Mouse (Mus musculus): Measurements from ENCODE around the gene Deup1. TPM values are rescaled to one million over a fixed set of nuclear protein-coding genes. Genes with fewer than 3 reads are reported as not detected.

The Deup1 gene
- polyA plus RNA-seq, 1 experiment from 2014 or later = 3.1 TPM

DNA sequence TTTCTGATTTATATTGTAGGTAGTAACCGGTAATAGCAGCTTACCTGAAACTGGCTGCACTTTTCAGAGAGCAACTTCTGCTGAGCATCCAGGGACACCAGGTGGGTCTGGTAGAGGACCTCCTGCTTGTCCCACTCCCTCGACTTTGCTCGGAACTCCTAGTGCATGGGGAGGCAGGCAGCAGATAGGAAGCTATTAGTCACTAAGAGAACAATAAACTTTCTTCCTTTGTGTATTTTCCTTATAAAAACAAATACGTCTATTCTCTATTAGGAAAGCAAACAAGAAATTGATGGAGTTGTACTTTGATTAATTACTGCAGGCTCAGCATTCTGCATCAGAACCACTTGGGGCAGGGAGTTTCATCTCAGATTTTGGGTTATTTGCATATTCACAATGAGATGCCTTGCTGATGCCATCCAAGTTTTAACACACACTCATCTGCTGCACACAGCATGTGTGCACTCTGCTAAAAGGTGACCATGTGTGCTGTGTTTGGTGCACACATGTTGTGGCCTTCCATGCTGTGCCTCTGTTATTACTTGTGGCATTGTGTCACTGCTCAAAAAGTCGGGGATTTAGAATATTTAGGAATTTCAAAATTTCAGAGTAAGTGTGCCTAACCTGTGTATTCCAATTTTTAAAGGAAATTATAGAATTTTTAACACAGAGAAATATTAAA is 26.7 kb downstream of the Deup1 start:
- Histone ChIP-seq H3K27me3 (ENCODE audit: control insufficient read depth, insufficient read depth, low read depth, low read length) (no peaks in the 10 kb centered on the region), H3K4me3 (ENCODE audit: low read depth, low read length) (no peak overlapping the region), H3K9ac (ENCODE audit: low read depth, low read length) (no peak overlapping the region), H3K4me1 (ENCODE audit: control insufficient read depth, insufficient read depth, low read length) (no peaks in the 10 kb centered on the region), H3K36me3 (ENCODE audit: control insufficient read depth, insufficient read depth, low read length) (no peaks in the 10 kb centered on the region), H3K27ac (ENCODE audit: low read length) (no peak overlapping the region), H3K9me3 (replicated peaks; ENCODE audit: control insufficient read depth, low read length, poor library complexity, severe bottlenecking) (no peaks in the 10 kb centered on the region), H3K4me2 (ENCODE audit: low read length) (no peak overlapping the region)
- 80% methylated on average over 5 of the region's 5 CpGs for WGBS
- no peak for ATAC-seq

DNA sequence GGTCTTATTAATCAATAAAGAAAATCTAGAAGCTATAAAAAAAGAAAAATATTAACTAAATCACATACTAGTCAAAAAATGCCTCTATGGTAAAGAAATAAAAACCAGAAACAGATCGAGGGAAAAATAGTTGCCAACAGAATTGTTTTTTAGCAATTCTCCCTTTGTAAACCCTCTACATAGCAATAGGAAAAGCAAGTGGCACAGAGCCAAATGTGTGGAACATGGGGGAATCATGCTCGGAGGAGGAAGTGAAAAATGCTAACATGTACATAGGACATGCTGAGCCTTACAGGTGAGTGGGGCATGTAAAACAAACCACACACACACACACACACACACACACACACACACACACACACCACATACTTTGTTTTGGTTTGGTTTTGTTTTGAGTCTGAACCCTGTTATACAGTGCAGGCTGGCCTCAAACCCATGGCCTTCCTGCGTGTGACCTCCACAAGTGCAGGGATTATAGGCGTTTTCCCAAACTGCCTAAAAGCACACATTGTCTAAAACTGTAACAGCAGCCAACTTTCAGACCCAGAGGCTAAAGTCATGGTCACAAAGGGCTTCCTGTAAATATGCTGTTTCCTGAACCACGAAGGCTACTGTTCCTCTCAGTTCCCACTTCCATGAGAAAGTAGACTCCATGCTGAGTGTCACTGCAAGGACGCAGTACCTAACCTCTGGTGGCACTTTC is 27.4 kb downstream of the Deup1 start:
- WGBS = 74% methylated on average over 6 of the region's 6 CpGs
- no peak for ATAC-seq

DNA sequence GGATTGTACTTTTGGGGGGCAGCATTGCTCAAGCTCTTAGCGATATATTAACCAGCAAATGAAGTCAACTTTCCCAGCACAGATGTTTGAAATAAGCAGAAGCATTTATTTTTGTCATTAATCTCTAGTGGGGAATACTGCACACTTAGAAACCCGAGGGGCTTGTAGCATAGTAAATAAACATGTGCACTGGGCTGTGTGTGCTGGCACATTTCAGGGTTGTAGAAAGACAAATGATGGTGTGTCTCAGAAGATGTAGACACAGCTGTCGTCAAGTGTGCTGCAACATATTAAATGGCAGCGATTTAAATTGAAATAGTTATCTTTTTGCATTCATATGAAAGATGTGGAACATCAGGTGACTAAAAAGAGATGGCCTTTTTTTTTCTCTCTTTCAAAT is 31.1 kb downstream of the Deup1 start:
- H3K4me3 ChIP-seq (ENCODE audit: low read depth, low read length) = no peak overlapping the region
- H3K4me1 ChIP-seq (ENCODE audit: control insufficient read depth, insufficient read depth, low read length) = no peaks in the 10 kb centered on the region
- H3K27me3 ChIP-seq (ENCODE audit: control insufficient read depth, insufficient read depth, low read depth, low read length) = no peaks in the 10 kb centered on the region
- H3K9ac ChIP-seq (ENCODE audit: low read depth, low read length) = no peak overlapping the region
- ATAC-seq = no peak
- H3K36me3 ChIP-seq (ENCODE audit: control insufficient read depth, insufficient read depth, low read length) = no peaks in the 10 kb centered on the region
- 72% methylated on average over 4 of the region's 4 CpGs for WGBS
- no peak overlapping the region for H3K4me2 ChIP-seq (ENCODE audit: low read length)
- no peaks in the 10 kb centered on the region for H3K9me3 ChIP-seq (replicated peaks; ENCODE audit: control insufficient read depth, low read length, poor library complexity, severe bottlenecking)
- H3K27ac ChIP-seq (ENCODE audit: low read length) = no peak overlapping the region

More for the DNA sequence above, 27.4 kb downstream of the Deup1 start:
- H3K27ac ChIP-seq (ENCODE audit: low read length) = no peak overlapping the region
- no peak overlapping the region for H3K9ac ChIP-seq (ENCODE audit: low read depth, low read length)
- no peaks in the 10 kb centered on the region for H3K9me3 ChIP-seq (replicated peaks; ENCODE audit: control insufficient read depth, low read length, poor library complexity, severe bottlenecking)
- no peak overlapping the region for H3K4me3 ChIP-seq (ENCODE audit: low read depth, low read length)
- no peaks in the 10 kb centered on the region for H3K36me3 ChIP-seq (ENCODE audit: control insufficient read depth, insufficient read depth, low read length)
- no peak overlapping the region for H3K4me2 ChIP-seq (ENCODE audit: low read length)
- H3K4me1 ChIP-seq (ENCODE audit: control insufficient read depth, insufficient read depth, low read length) = no peaks in the 10 kb centered on the region
- no peaks in the 10 kb centered on the region for H3K27me3 ChIP-seq (ENCODE audit: control insufficient read depth, insufficient read depth, low read depth, low read length)

DNA sequence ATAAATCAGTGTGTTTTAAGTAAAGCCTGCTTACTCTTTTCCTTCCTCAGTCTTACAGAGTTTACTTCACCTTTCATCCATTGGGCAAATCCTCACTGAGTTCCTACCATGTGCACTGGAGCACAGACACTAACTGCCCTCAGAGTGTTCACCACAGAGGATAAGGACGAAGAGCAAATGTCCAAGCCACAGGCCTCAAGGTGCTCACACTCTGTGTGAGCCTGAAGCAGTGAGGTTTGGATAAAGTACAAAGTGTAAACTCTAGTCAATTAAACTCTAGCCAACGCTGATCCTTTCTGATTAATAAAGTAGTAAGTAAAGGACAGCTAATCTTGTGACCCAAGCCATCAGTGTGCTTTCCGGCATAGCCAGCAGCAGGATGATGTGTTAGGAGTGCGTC is 33.6 kb downstream of the Deup1 start:
- Histone ChIP-seq H3K4me2 (ENCODE audit: low read length) (no peak overlapping the region), H3K9ac (ENCODE audit: low read depth, low read length) (no peak overlapping the region), H3K4me3 (ENCODE audit: low read depth, low read length) (no peak overlapping the region), H3K4me1 (ENCODE audit: control insufficient read depth, insufficient read depth, low read length) (no peaks in the 10 kb centered on the region), H3K9me3 (replicated peaks; ENCODE audit: control insufficient read depth, low read length, poor library complexity, severe bottlenecking) (no peaks in the 10 kb centered on the region), H3K36me3 (ENCODE audit: control insufficient read depth, insufficient read depth, low read length) (no peaks in the 10 kb centered on the region), H3K27ac (ENCODE audit: low read length) (no peak overlapping the region), H3K27me3 (ENCODE audit: control insufficient read depth, insufficient read depth, low read depth, low read length) (no peaks in the 10 kb centered on the region)
- WGBS = 79% methylated on average over 4 of the region's 4 CpGs
- ATAC-seq = no peak

DNA sequence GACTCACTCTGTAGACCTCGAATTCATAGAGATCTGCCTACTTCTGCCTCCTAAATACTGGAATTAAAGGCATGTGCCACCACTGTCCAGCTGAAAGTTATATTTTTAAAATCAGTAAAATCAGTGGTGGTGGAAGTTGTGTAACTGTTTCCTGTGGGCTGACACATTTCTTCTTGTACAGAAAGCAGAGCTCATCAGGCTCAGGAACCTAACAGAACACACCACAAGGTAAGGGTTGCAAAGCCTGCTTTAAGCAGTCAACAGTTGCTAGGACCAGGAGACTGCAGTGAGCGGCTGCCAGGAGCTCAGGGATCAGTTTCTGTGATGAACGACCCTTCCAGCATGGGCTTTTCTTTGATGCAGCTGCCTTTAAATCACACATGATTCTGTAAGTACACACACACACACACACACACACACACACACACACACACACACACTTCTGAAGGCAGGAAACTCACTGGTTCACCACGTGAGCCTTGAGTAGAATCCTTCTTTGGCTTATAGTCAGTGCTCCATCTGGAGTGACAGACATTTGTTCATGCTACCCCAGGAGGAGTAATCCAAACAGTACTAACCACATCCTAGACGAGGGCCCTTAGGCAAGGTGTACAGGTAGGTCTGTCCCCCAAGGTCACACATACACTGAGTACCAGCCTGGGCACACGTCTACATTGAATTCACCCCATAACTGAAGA is 40.4 kb downstream of the Deup1 start:
- Histone ChIP-seq H3K4me3 (ENCODE audit: low read depth, low read length) (no peak overlapping the region), H3K4me1 (ENCODE audit: control insufficient read depth, insufficient read depth, low read length) (no peaks in the 10 kb centered on the region), H3K9ac (ENCODE audit: low read depth, low read length) (no peak overlapping the region), H3K27me3 (ENCODE audit: control insufficient read depth, insufficient read depth, low read depth, low read length) (no peaks in the 10 kb centered on the region), H3K4me2 (ENCODE audit: low read length) (no peak overlapping the region), H3K9me3 (replicated peaks; ENCODE audit: control insufficient read depth, low read length, poor library complexity, severe bottlenecking) (no peaks in the 10 kb centered on the region), H3K36me3 (ENCODE audit: control insufficient read depth, insufficient read depth, low read length) (no peaks in the 10 kb centered on the region), H3K27ac (ENCODE audit: low read length) (no peak overlapping the region)
- 77% methylated on average over 6 of the region's 6 CpGs for WGBS
- no peak for ATAC-seq

DNA sequence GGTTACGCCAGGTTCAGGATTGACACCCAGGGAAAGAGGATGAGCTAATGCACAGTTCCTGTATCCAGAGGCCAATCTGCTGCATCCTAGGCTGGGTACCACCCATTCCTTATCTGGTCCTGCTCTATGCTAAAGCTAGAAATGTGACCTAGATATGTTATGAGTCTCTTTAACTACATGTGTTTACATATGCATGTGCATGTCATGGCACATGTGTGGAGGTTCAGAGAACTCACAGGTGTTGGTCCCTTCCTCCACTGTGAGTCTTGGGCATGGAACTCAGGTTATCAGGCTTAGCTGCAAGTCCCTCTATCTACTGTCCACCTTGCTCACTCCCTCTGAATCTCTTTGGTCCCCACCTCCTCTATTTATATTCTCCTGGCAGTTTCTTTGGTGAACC is 41.8 kb downstream of the Deup1 start:
- no peaks in the 10 kb centered on the region for H3K9me3 ChIP-seq (replicated peaks; ENCODE audit: control insufficient read depth, low read length, poor library complexity, severe bottlenecking)
- H3K27me3 ChIP-seq (ENCODE audit: control insufficient read depth, insufficient read depth, low read depth, low read length) = no peaks in the 10 kb centered on the region
- H3K4me3 ChIP-seq (ENCODE audit: low read depth, low read length) = no peak overlapping the region
- H3K9ac ChIP-seq (ENCODE audit: low read depth, low read length) = no peak overlapping the region
- no peaks in the 10 kb centered on the region for H3K36me3 ChIP-seq (ENCODE audit: control insufficient read depth, insufficient read depth, low read length)
- H3K27ac ChIP-seq (ENCODE audit: low read length) = no peak overlapping the region
- 79% methylated on average over 1 of the region's 1 CpGs for WGBS
- no peak overlapping the region for H3K4me2 ChIP-seq (ENCODE audit: low read length)
- H3K4me1 ChIP-seq (ENCODE audit: control insufficient read depth, insufficient read depth, low read length) = no peaks in the 10 kb centered on the region
- ATAC-seq = no peak

DNA sequence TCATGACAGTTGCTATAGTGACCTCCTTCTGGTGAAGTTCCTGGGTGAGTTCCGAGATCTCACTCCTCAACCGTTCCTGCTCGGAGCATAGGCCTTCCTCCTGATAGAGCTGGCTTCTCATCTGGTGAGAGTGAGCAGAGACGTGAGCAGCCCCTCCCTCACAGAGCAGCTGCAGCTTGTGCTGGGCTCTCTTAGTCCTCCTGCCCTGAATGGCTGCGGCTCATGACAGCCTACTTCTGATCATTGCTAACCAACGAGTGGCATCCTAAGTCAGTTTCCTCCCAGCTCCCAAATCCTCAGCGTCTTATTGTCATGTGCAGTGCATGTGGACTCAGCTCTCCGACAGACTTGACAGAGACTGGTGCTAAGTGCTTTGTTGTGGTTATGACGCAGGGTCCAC is 43.5 kb downstream of the Deup1 start:
- H3K27me3 ChIP-seq (ENCODE audit: control insufficient read depth, insufficient read depth, low read depth, low read length) = no peaks in the 10 kb centered on the region
- ATAC-seq = no peak
- H3K27ac ChIP-seq (ENCODE audit: low read length) = no peak overlapping the region
- no peak overlapping the region for H3K4me3 ChIP-seq (ENCODE audit: low read depth, low read length)
- no peaks in the 10 kb centered on the region for H3K36me3 ChIP-seq (ENCODE audit: control insufficient read depth, insufficient read depth, low read length)
- no peaks in the 10 kb centered on the region for H3K9me3 ChIP-seq (replicated peaks; ENCODE audit: control insufficient read depth, low read length, poor library complexity, severe bottlenecking)
- 85% methylated on average over 9 of the region's 9 CpGs for WGBS
- H3K9ac ChIP-seq (ENCODE audit: low read depth, low read length) = no peak overlapping the region
- no peak overlapping the region for H3K4me2 ChIP-seq (ENCODE audit: low read length)
- H3K4me1 ChIP-seq (ENCODE audit: control insufficient read depth, insufficient read depth, low read length) = no peaks in the 10 kb centered on the region

DNA sequence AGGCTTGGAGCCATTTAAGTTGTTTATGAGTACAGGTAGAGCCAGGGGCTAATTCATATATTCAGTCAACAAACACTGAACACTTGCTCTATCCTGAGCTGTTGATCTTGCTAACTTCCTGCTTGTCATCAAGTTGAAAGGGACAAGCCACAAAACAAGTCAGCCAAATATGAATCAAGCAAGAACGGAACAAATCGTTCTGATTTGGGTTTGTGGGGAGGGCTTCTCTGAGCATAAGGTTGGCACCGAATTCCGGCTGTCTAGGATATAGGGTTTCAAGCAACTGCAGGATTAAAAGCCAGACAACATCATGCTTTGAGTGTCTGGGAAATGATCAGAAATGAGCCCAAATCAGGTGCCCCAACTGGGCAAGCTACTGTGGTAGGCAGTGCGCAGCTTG is 45.7 kb downstream of the Deup1 start:
- no peaks in the 10 kb centered on the region for H3K4me1 ChIP-seq (ENCODE audit: control insufficient read depth, insufficient read depth, low read length)
- H3K27me3 ChIP-seq (ENCODE audit: control insufficient read depth, insufficient read depth, low read depth, low read length) = no peaks in the 10 kb centered on the region
- H3K9ac ChIP-seq (ENCODE audit: low read depth, low read length) = no peak overlapping the region
- H3K9me3 ChIP-seq (replicated peaks; ENCODE audit: control insufficient read depth, low read length, poor library complexity, severe bottlenecking) = no peaks in the 10 kb centered on the region
- no peak overlapping the region for H3K4me3 ChIP-seq (ENCODE audit: low read depth, low read length)
- no peaks in the 10 kb centered on the region for H3K36me3 ChIP-seq (ENCODE audit: control insufficient read depth, insufficient read depth, low read length)
- no peak overlapping the region for H3K4me2 ChIP-seq (ENCODE audit: low read length)
- no peak for ATAC-seq
- WGBS = 95% methylated on average over 5 of the region's 5 CpGs
- no peak overlapping the region for H3K27ac ChIP-seq (ENCODE audit: low read length)

DNA sequence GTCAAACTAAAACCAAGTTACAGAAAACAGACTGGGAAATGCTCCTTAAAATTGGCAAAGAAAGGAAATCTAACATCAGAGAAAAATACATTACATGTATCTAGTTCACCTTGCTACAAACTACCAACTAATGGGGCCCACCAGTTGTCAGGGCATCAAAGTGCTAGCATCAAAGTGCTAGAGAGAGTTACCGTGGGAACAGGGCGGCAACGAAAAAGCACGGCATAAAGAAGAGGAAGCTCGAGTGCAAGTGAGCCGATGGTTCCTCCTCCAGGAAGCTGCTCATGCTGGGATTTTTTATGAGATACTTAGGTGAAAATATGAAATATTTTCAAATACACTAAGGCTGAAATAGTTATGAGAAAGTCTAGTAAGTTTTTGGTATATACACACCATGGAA is 47.6 kb downstream of the Deup1 start:
- Histone ChIP-seq H3K27ac (ENCODE audit: low read length) (no peak overlapping the region), H3K4me2 (ENCODE audit: low read length) (no peak overlapping the region)
- WGBS = 39% methylated on average over 6 of the region's 6 CpGs

More for the DNA sequence above, 47.6 kb downstream of the Deup1 start:
- no peak for ATAC-seq
- no peaks in the 10 kb centered on the region for H3K4me1 ChIP-seq (ENCODE audit: control insufficient read depth, insufficient read depth, low read length)
- H3K9me3 ChIP-seq (replicated peaks; ENCODE audit: control insufficient read depth, low read length, poor library complexity, severe bottlenecking) = no peaks in the 10 kb centered on the region
- H3K36me3 ChIP-seq (ENCODE audit: control insufficient read depth, insufficient read depth, low read length) = no peaks in the 10 kb centered on the region
- H3K4me3 ChIP-seq (ENCODE audit: low read depth, low read length) = no peak overlapping the region
- H3K27me3 ChIP-seq (ENCODE audit: control insufficient read depth, insufficient read depth, low read depth, low read length) = no peaks in the 10 kb centered on the region
- H3K9ac ChIP-seq (ENCODE audit: low read depth, low read length) = no peak overlapping the region

Measured in midbrain, embryonic 16.5 days (tissue).